Mouse (Mus musculus) hindbrain, embryonic 13.5 days (tissue): Measurements from ENCODE around the gene Oscp1. TPM values are rescaled to one million over a fixed set of nuclear protein-coding genes. Genes with fewer than 3 reads are reported as not detected.
"Not testable (repeated sequence)": the region's sequence is repeated elsewhere in the genome, so short reads cannot be mapped to it uniquely, and the experiment has no call there.

ENCODE experiments used
- ATAC-seq: fragments of 200-750 bp; cut with Nextera tagmentation; 2 replicates; pipeline ENCODE4 v1.8.0; 2017; ENCODE audit warnings: moderate TSS enrichment; ENCODE audit not compliant: low FRiP score
- H3K27ac ChIP-seq: fragments of 300-500 bp; sonication (generic); 2 replicates; pipeline ENCODE4 v1.5.1; 2015; ENCODE audit warnings: inconsistent platforms, mild to moderate bottlenecking, moderate library complexity
- H3K27me3 ChIP-seq: fragments of 300-500 bp; sonication (generic); 2 replicates; pipeline ENCODE4 v1.6.1; 2015; ENCODE audit warnings: mild to moderate bottlenecking, inconsistent platforms
- H3K36me3 ChIP-seq: fragments of 300-500 bp; sonication (generic); 2 replicates; pipeline ENCODE4 v1.6.1; 2015; ENCODE audit warnings: mild to moderate bottlenecking, inconsistent platforms
- H3K4me1 ChIP-seq: fragments of 300-500 bp; sonication (generic); replicated peaks from 2 replicates; pipeline ENCODE4 v1.6.1; 2015; ENCODE audit warnings: inconsistent platforms
- H3K4me2 ChIP-seq: fragments of 300-500 bp; sonication (generic); 2 replicates; pipeline ENCODE4 v1.6.1; 2015; ENCODE audit warnings: inconsistent platforms, mild to moderate bottlenecking, moderate library complexity
- H3K4me3 ChIP-seq: fragments of 300-500 bp; sonication (generic); 2 replicates; pipeline ENCODE4 v1.5.1; 2015; ENCODE audit warnings: mild to moderate bottlenecking, inconsistent platforms
- H3K9ac ChIP-seq: fragments of 300-500 bp; sonication (generic); 2 replicates; pipeline ENCODE4 v1.6.1; 2015; ENCODE audit warnings: mild to moderate bottlenecking, inconsistent platforms
- H3K9me3 ChIP-seq: fragments of 300-500 bp; sonication (generic); 2 replicates; pipeline ENCODE4 v1.6.1; 2016; ENCODE audit warnings: inconsistent platforms
- WGBS: fragments of 180-500 bp; shearing (Covaris S2); methylation state at CpG from one replicate; pipeline ENCODE4 v1.1.7; 2015; 5-methylcytosine and 5-hydroxymethylcytosine counted together
- polyA plus RNA-seq: library from polyadenylated mRNA; unstranded; fragments of >200 nt; fragmentation: Nextera tagmentation; extraction: Ambion mirVana; gene quantifications from 2 replicates; pipeline ENCODE4 v1.2.1, GENCODE M21; 2015

Oscp1 gene
- polyA plus RNA-seq, 1 experiment from 2014 or later: 33.1 TPM

DNA sequence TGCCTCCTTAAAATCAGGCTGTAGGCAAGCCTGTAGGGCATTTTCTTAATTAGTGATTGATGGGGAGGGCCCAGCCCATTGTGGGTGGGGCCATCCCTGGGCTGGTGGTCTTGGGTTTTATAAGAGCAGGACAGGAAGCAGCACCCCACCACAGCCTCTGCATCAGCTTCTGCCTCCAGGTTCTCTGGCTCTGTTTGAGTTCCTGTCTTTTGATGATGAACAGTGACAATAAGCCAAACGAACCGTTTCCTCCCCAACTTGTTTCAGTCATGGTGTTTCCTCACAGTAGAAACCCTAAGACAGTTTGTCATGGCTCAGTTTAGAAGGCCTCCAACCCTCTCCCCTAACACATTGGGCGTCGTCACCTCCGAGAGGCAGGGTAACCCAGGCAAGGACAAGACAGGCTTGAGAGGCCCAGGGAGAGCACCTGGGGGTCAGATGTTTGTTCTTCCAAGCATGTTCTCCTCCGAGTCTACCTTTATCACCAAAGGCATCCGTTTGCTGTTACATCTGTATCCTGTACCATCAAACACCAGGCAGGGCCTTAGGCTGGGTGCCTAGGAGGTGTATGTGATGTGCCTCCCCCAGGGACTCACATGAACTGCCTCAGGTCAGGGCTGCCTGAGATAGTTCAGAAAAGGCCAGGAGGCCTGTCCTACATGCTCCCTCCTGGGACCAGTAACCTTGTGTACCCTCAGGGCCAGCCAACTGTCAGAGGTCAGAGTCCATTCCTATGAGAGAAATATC lies 31.9 kb downstream of the Oscp1 start:
- no peak for ATAC-seq
- no peaks in the 10 kb centered on the region; the same call in 1 of the 2 replicates for H3K4me1 ChIP-seq
- WGBS: 81% methylated on average over 7 of the region's 7 CpGs
- H3K27ac ChIP-seq: no peak overlapping the region
- H3K9ac ChIP-seq: no peak overlapping the region
- H3K36me3 ChIP-seq: peaks cover 21% of the 10 kb centered on the region
- no peaks in the 10 kb centered on the region for H3K27me3 ChIP-seq
- H3K4me3 ChIP-seq: no peak overlapping the region
- H3K9me3 ChIP-seq: no peaks in the 10 kb centered on the region
- H3K4me2 ChIP-seq: no peak overlapping the region

GRCm38 (mm10) chr4:126090848-126091124 lies 32.4 kb downstream of the Oscp1 start:
- H3K27ac ChIP-seq: no peak overlapping the region
- no peak overlapping the region for H3K4me2 ChIP-seq
- no peaks in the 10 kb centered on the region for H3K27me3 ChIP-seq
- H3K9me3 ChIP-seq: no peaks in the 10 kb centered on the region
- no peak overlapping the region for H3K9ac ChIP-seq
- ATAC-seq: no peak
- H3K4me1 ChIP-seq: no peaks in the 10 kb centered on the region; the same call in 1 of the 2 replicates
- H3K4me3 ChIP-seq: no peak overlapping the region
- H3K36me3 ChIP-seq: peaks cover 21% of the 10 kb centered on the region
- 82% methylated on average over 4 of the region's 4 CpGs for WGBS

DNA sequence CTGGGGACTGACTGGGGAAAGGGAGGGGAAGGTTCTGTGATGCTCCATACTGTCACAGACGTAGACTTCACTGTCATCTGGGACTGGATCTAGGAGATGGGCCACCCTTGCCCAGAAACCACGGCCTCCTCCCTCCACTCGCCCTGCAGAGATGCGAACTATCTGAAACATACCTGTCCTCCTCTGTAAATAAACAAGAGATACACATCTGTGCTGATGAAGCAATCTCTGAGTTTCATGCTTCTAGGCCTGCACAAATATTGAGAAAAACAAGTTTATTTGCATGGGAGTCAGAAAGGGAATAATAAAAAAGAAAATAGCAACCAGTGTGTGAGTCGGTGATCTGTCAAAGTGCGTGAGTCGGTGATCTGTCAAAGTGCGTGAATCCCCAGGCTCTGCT lies 33.5 kb downstream of the Oscp1 start:
- Histone ChIP-seq H3K4me1 (peaks cover 2% of the 10 kb centered on the region), H3K27ac (no peak overlapping the region), H3K4me3 (no peak overlapping the region), H3K36me3 (peaks cover 21% of the 10 kb centered on the region), H3K9ac (no peak overlapping the region), H3K27me3 (no peaks in the 10 kb centered on the region), H3K9me3 (no peaks in the 10 kb centered on the region), H3K4me2 (no peak overlapping the region)
- no peak for ATAC-seq
- WGBS: 84% methylated on average over 8 of the region's 8 CpGs

DNA sequence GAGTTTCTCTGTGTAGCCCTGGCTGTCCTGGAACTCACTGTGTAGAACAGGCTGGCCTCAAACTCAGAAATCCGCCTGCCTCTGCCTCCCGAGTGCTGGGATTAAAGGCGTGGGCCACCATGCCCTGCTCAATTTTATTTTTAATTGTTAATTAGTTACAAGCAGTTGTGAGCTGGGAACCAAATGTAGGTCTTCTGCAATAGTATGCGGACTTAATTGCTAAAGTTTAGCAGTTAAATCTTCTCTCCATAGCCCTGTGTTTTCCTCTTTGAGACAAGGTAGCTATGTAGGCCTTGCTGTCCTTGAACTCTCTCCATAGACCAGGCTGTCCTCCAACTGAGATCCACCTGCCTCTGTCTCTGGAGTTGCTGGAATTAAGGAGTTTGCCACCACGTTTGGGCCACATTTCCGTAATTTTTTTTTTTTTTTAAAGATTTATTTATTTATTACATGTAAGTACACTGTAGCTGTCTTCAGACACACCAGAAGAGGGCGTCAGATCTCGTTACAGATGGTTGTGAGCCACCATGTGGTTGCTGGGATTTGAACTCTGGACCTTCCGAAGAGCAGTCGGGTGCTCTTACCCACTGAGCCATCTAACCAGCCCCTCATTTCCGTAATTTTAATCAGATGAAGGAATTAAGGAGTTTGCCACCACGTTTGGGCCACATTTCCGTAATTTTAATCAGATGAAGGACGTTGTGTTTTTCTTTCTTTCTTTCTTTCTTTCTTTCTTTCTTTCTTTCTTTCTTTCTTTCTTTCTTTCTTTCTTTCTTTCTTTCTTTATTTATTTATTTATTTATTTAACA lies 37.5 kb downstream of the Oscp1 start:
- 0 out of 2 replicates have a peak, but pooled peaks have one; percentile 9 for ATAC-seq
- not testable (repeated sequence) for H3K9me3 ChIP-seq, H3K27me3 ChIP-seq, H3K4me3 ChIP-seq, H3K9ac ChIP-seq, H3K36me3 ChIP-seq
- peak overlapping the region; percentile 88 for H3K27ac ChIP-seq
- 61% methylated on average over 14 of the region's 14 CpGs for WGBS
- peaks cover 23% of the 10 kb centered on the region for H3K4me1 ChIP-seq
- peak overlapping the region; percentile 62 for H3K4me2 ChIP-seq

GRCm38 (mm10) chr4:126096464-126097111 lies 38.2 kb downstream of the Oscp1 start, which contains the start of gene Lsm10:
TSS of gene Lsm10 (plus strand) at chr4:126096623.
- H3K4me2 ChIP-seq: peak within 1 kb of the TSS; percentile 62
- H3K9ac ChIP-seq: peak within 1 kb of the TSS; percentile 79
- ATAC-seq: peak; percentile 98
- peak within 1 kb of the TSS; percentile 60 for H3K4me3 ChIP-seq
- H3K9me3 ChIP-seq: no peaks in the 10 kb centered on the region
- peak within 1 kb of the TSS; percentile 88 for H3K27ac ChIP-seq
- no peaks in the 10 kb centered on the region for H3K27me3 ChIP-seq
- 4% methylated on average over 37 of the region's 37 CpGs for WGBS
- H3K4me1 ChIP-seq: peaks cover 23% of the 10 kb centered on the region
- peaks cover 7% of the 10 kb centered on the region; the same call in 1 of the 2 replicates for H3K36me3 ChIP-seq

- Histone ChIP-seq H3K36me3 (peaks cover 7% of the 10 kb centered on the region; the same call in 1 of the 2 replicates), H3K4me1 (peaks cover 32% of the 10 kb centered on the region), H3K9me3 (no peaks in the 10 kb centered on the region), H3K27me3 (no peaks in the 10 kb centered on the region), H3K27ac (no peak overlapping the region), H3K9ac (no peak overlapping the region), H3K4me3 (no peak overlapping the region), H3K4me2 (no peak overlapping the region)
- WGBS: 94% methylated on average over 20 of the region's 20 CpGs
- ATAC-seq: no peak
These were observed 39.4 kb downstream of the Oscp1 start for GRCm38 (mm10) chr4:126097711-126098253.

GRCm38 (mm10) chr4:126099365-126099764 lies 41.0 kb downstream of the Oscp1 start:
- Histone ChIP-seq H3K36me3 (peaks cover 7% of the 10 kb centered on the region; the same call in 1 of the 2 replicates), H3K27me3 (no peaks in the 10 kb centered on the region), H3K4me1 (peaks cover 39% of the 10 kb centered on the region), H3K4me3 (no peak overlapping the region), H3K9ac (no peak overlapping the region), H3K9me3 (no peaks in the 10 kb centered on the region), H3K27ac (no peak overlapping the region), H3K4me2 (no peak overlapping the region)
- ATAC-seq: no peak
- WGBS: 97% methylated on average over 3 of the region's 3 CpGs

- H3K27ac ChIP-seq: no peak overlapping the region
- H3K9ac ChIP-seq: no peak overlapping the region
- no peaks in the 10 kb centered on the region for H3K27me3 ChIP-seq
- peaks cover 53% of the 10 kb centered on the region for H3K4me1 ChIP-seq
- peaks cover 7% of the 10 kb centered on the region; the same call in 1 of the 2 replicates for H3K36me3 ChIP-seq
- 94% methylated on average over 3 of the region's 3 CpGs for WGBS
- no peak for ATAC-seq
- H3K9me3 ChIP-seq: no peaks in the 10 kb centered on the region
- H3K4me2 ChIP-seq: no peak overlapping the region
- no peak overlapping the region for H3K4me3 ChIP-seq
These were observed 42.4 kb downstream of the Oscp1 start for GRCm38 (mm10) chr4:126100764-126101163.

- peak overlapping the region; percentile 92 for H3K4me3 ChIP-seq
These were observed 43.9 kb downstream of the Oscp1 start for GRCm38 (mm10) chr4:126102061-126102841.

DNA sequence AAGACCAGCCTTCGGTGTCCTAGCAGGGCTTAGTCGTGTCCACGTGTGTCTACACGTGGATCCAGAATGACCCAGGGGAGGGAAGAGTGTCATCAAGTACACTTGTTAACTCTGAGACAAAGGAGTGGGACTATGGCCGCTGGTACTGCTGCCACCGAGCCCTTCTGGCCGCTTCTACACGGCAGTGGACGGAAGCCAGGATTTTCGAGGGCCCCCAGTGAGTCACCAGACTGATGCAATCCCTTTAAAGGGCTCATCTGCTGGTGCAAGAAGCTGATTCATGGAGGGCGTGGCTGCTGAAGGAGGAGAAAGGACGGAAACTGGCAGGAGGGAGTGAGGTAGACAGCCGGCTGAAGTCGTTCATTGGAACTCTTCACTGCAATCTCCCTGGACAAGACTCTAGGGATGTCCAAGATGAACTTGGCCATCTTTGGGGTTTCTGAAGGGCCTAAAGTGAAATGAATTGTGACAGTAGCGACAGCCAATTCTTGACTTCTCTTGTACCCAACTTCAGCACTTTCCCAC lies 44.8 kb downstream of the Oscp1 start:
- peaks cover 7% of the 10 kb centered on the region; the same call in 1 of the 2 replicates for H3K36me3 ChIP-seq
- H3K27ac ChIP-seq: peak overlapping the region; percentile 92
- WGBS: 1% methylated on average over 15 of the region's 15 CpGs
- peak overlapping the region; percentile 99 for H3K4me2 ChIP-seq
- no peaks in the 10 kb centered on the region for H3K9me3 ChIP-seq
- peak; percentile 49 for ATAC-seq
- peaks cover 69% of the 10 kb centered on the region for H3K4me1 ChIP-seq
- no peaks in the 10 kb centered on the region for H3K27me3 ChIP-seq
- peak overlapping the region; percentile 69 for H3K9ac ChIP-seq
- peak overlapping the region; percentile 92 for H3K4me3 ChIP-seq

More at GRCm38 (mm10) chr4:126102061-126102841, 43.9 kb downstream of the Oscp1 start:
- no peak for ATAC-seq
- 39% methylated on average over 7 of the region's 7 CpGs for WGBS
- H3K9ac ChIP-seq: peak overlapping the region; percentile 69; the same call in 1 of the 2 replicates
- H3K4me2 ChIP-seq: peak overlapping the region; percentile 99
- peaks cover 7% of the 10 kb centered on the region; the same call in 1 of the 2 replicates for H3K36me3 ChIP-seq
- H3K9me3 ChIP-seq: no peaks in the 10 kb centered on the region
- no peaks in the 10 kb centered on the region for H3K27me3 ChIP-seq
- H3K4me1 ChIP-seq: peaks cover 61% of the 10 kb centered on the region
- H3K27ac ChIP-seq: peak overlapping the region; percentile 92

DNA sequence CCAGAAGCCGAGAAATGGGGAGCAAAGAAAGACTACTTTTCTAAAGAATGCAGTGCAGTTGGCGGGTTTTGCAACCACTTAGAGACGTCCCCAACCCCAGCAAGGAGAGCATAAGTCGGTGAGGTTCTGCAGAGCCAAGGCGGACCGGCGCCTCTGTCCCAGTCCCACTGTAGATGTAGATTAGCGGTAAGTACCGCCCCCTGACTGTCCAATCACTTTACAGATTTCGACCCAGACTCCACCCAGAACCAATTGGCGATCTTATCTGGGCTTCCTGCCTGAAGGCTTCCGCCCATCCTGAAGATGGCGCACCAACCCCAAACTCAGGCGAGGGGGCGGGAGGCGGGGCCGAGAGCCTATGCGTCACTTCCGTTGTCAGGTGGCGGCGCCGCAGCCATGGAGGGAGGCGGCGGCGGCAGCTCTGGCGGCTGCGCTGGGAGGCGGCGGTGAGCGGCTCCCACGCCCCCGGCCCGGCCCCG lies 45.3 kb downstream of the Oscp1 start, which contains the start of gene Stk40:
Gene Stk40 (plus strand): TSS at position 368 of the 479 bp plus-strand sequence.
- H3K27me3 ChIP-seq: no peaks in the 10 kb centered on the region
- peaks cover 72% of the 10 kb centered on the region for H3K4me1 ChIP-seq
- peak within 1 kb of the TSS; percentile 95 for H3K9ac ChIP-seq
- peak within 1 kb of the TSS; percentile 92 for H3K4me3 ChIP-seq
- 1% methylated on average over 32 of the region's 34 CpGs for WGBS
- peak within 1 kb of the TSS; percentile 92 for H3K27ac ChIP-seq
- peak within 1 kb of the TSS; percentile 99 for H3K4me2 ChIP-seq
- 0 out of 2 replicates have a peak, but pooled peaks cover 3% of the 10 kb centered on the region for H3K36me3 ChIP-seq
- H3K9me3 ChIP-seq: no peaks in the 10 kb centered on the region
- ATAC-seq: peak; percentile 96
